Mouse (Mus musculus) CH12.LX (cell line): ENCODE results near the gene Gdpd5. TPM values are rescaled to one million over a fixed set of nuclear protein-coding genes. Genes with fewer than 3 reads are reported as not detected.

Source experiments
- DNase-seq: peaks from one replicate; pipeline ENCODE4 v3.0.0-alpha.2; 2013; ENCODE audit errors: extremely low read depth
- H3K27ac ChIP-seq: 2 replicates; pipeline ENCODE4 v1.5.1; 2012; ENCODE audit warnings: low read depth, mild to moderate bottlenecking, control low read depth, moderate library complexity; ENCODE audit not compliant: insufficient read depth
- H3K27me3 ChIP-seq: replicated peaks from 2 replicates; pipeline ENCODE3; 2012; ENCODE audit warnings: inconsistent platforms
- H3K36me3 ChIP-seq, 2 experiments: replicated peaks in 1 of 2; 2 replicates each; pipeline versions ENCODE3 to v1.6.1; 2012; ENCODE audit warnings: inconsistent platforms in 1 of 2, low read length in 1 of 2, mild to moderate bottlenecking in 1 of 2, mixed read lengths in 1 of 2, moderate library complexity in 1 of 2; ENCODE audit not compliant: control insufficient read depth in 1 of 2, insufficient read depth in 1 of 2
- H3K4me1 ChIP-seq, 2 experiments: 2 replicates each; pipeline ENCODE4 v1.6.1; 2012; ENCODE audit warnings: inconsistent platforms in 1 of 2, moderate library complexity in 1 of 2; ENCODE audit not compliant: insufficient read depth in 2 of 2, control insufficient read depth in 1 of 2
- H3K4me2 ChIP-seq: 2 replicates; pipeline ENCODE4 v1.6.1; 2012; ENCODE audit warnings: low read depth, mild to moderate bottlenecking, control low read depth; ENCODE audit not compliant: poor library complexity, insufficient read depth, severe bottlenecking
- H3K4me3 ChIP-seq, 3 experiments: fragments of 150-350 bp in 1 of 3; sonication (generic) in 1 of 3; replicated peaks in 1 of 3; 2 replicates each; pipeline versions ENCODE3 to v1.5.1; 2011 to 2012; ENCODE audit warnings: low read depth in 2 of 3, low read length in 2 of 3, mild to moderate bottlenecking in 2 of 3, moderate library complexity in 2 of 3, control low read depth in 1 of 3, improper control_type of control experiment in 1 of 3, inconsistent platforms in 1 of 3, mixed read lengths in 1 of 3; ENCODE audit not compliant: poor library complexity in 1 of 3
- H3K79me2 ChIP-seq: replicated peaks from 2 replicates; pipeline ENCODE4 v1.6.1; 2012; ENCODE audit warnings: mild to moderate bottlenecking, moderate library complexity; ENCODE audit not compliant: control insufficient read depth, poor library complexity, insufficient read depth, severe bottlenecking; ENCODE audit errors: extremely low read depth
- H3K9ac ChIP-seq: 2 replicates; pipeline ENCODE4 v1.6.1; 2012; ENCODE audit warnings: low read depth, mild to moderate bottlenecking, control low read depth, moderate library complexity; ENCODE audit not compliant: insufficient read depth
- H3K9me3 ChIP-seq: replicated peaks from 2 replicates; pipeline ENCODE3; 2012; ENCODE audit warnings: low read length, inconsistent platforms, mixed read lengths
- BHLHE40 ChIP-seq: IDR thresholded peaks from 2 replicates; pipeline ENCODE4 v1.6.1; 2011; ENCODE audit warnings: mild to moderate bottlenecking, low read depth, low read length, improper control_type of control experiment
- CHD1 ChIP-seq: IDR thresholded peaks from 2 replicates; pipeline ENCODE4 v1.6.1; 2012; ENCODE audit warnings: low read depth, low read length, improper control_type of control experiment, inconsistent platforms
- CHD2 ChIP-seq: IDR thresholded peaks from 2 replicates; pipeline ENCODE4 v1.6.1; 2011; ENCODE audit warnings: low read length, improper control_type of control experiment
- CTCF ChIP-seq, 2 experiments: IDR thresholded peaks in 1 of 2; conservative IDR thresholded peaks in 1 of 2; 2 replicates each; pipeline ENCODE4 v1.5.1; 2011 to 2012; ENCODE audit warnings: low read depth in 2 of 2, low read length in 2 of 2, improper control_type of control experiment in 1 of 2, inconsistent platforms in 1 of 2, mild to moderate bottlenecking in 1 of 2, moderate library complexity in 1 of 2
- E2F4 ChIP-seq: IDR thresholded peaks from 2 replicates; pipeline ENCODE4 v1.6.1; 2011; ENCODE audit warnings: low read depth, low read length, improper control_type of control experiment; ENCODE audit not compliant: insufficient replicate concordance
- ELF1 ChIP-seq: IDR thresholded peaks from 2 replicates; pipeline ENCODE4 v1.6.1; 2014; ENCODE audit warnings: low read depth, mild to moderate bottlenecking, inconsistent platforms, low read length, improper control_type of control experiment
- EP300 ChIP-seq: IDR thresholded peaks from 2 replicates; pipeline ENCODE4 v1.6.1; 2011; ENCODE audit warnings: low read length, improper control_type of control experiment
- ETS1 ChIP-seq: conservative IDR thresholded peaks from 2 replicates; pipeline ENCODE4 v1.6.1; 2012; ENCODE audit warnings: low read depth, mild to moderate bottlenecking, inconsistent platforms, low read length, improper control_type of control experiment, moderate library complexity
- GABPA ChIP-seq: IDR thresholded peaks from 2 replicates; pipeline ENCODE4 v1.6.1; 2012; ENCODE audit warnings: low read depth, low read length, improper control_type of control experiment, inconsistent platforms; ENCODE audit not compliant: insufficient replicate concordance
- HCFC1 ChIP-seq: IDR thresholded peaks from 2 replicates; pipeline ENCODE4 v1.6.1; 2012; ENCODE audit warnings: low read depth, mild to moderate bottlenecking, inconsistent platforms, low read length, improper control_type of control experiment
- IRF4 ChIP-seq: IDR thresholded peaks from 2 replicates; pipeline ENCODE4 v1.6.1; 2014; ENCODE audit warnings: low read depth, mild to moderate bottlenecking, inconsistent platforms, low read length, improper control_type of control experiment
- JUN ChIP-seq: IDR thresholded peaks from 2 replicates; pipeline ENCODE4 v1.6.1; 2011; ENCODE audit warnings: low read depth, mild to moderate bottlenecking, low read length, improper control_type of control experiment, moderate library complexity; ENCODE audit not compliant: insufficient read depth
- JUND ChIP-seq: conservative IDR thresholded peaks from 2 replicates; pipeline ENCODE4 v1.6.1; 2011; ENCODE audit warnings: low read depth, low read length, improper control_type of control experiment
- KAT2A ChIP-seq: IDR thresholded peaks from 2 replicates; pipeline ENCODE4 v1.6.1; 2012; ENCODE audit warnings: low read length, improper control_type of control experiment, inconsistent platforms; ENCODE audit not compliant: insufficient replicate concordance
- MAFK ChIP-seq: IDR thresholded peaks from 2 replicates; pipeline ENCODE4 v1.6.1; 2011; ENCODE audit warnings: low read length, improper control_type of control experiment; ENCODE audit not compliant: insufficient replicate concordance
- MAX ChIP-seq: IDR thresholded peaks from 2 replicates; pipeline ENCODE4 v1.6.1; 2011; ENCODE audit warnings: low read length, improper control_type of control experiment
- MAZ ChIP-seq: IDR thresholded peaks from 2 replicates; pipeline ENCODE4 v1.6.1; 2012; ENCODE audit warnings: low read depth, mild to moderate bottlenecking, inconsistent platforms, low read length, improper control_type of control experiment, moderate library complexity
- MEF2A ChIP-seq: IDR thresholded peaks from 2 replicates; pipeline ENCODE4 v1.6.1; 2014; ENCODE audit warnings: low read depth, mild to moderate bottlenecking, inconsistent platforms, low read length, improper control_type of control experiment, borderline replicate concordance
- MXI1 ChIP-seq: IDR thresholded peaks from 2 replicates; pipeline ENCODE4 v1.6.1; 2011; ENCODE audit warnings: mild to moderate bottlenecking, low read depth, low read length, improper control_type of control experiment
- MYC ChIP-seq: IDR thresholded peaks from 2 replicates; pipeline ENCODE4 v1.6.1; 2011; ENCODE audit warnings: low read depth, mild to moderate bottlenecking, improper control_type of control experiment, low read length
- NELFE ChIP-seq: IDR thresholded peaks from 2 replicates; pipeline ENCODE4 v1.6.1; 2011; ENCODE audit warnings: low read depth, low read length, improper control_type of control experiment
- NRF1 ChIP-seq: IDR thresholded peaks from 2 replicates; pipeline ENCODE4 v1.6.1; 2014; ENCODE audit warnings: low read depth, mild to moderate bottlenecking, inconsistent platforms, low read length, improper control_type of control experiment, moderate library complexity
- PAX5 ChIP-seq: IDR thresholded peaks from 2 replicates; pipeline ENCODE4 v1.6.1; 2012; ENCODE audit warnings: low read length, inconsistent platforms, mixed read lengths
- POLR2A ChIP-seq: IDR thresholded peaks from 2 replicates; pipeline ENCODE4 v1.6.1; 2011; ENCODE audit warnings: low read depth, mild to moderate bottlenecking, improper control_type of control experiment, low read length
- POLR2AphosphoS2 ChIP-seq: IDR thresholded peaks from 2 replicates; pipeline ENCODE4 v1.6.1; 2011; ENCODE audit warnings: low read depth, low read length, improper control_type of control experiment
- RAD21 ChIP-seq: IDR thresholded peaks from 2 replicates; pipeline ENCODE4 v1.6.1; 2011; ENCODE audit warnings: low read depth, mild to moderate bottlenecking, low read length, improper control_type of control experiment, moderate library complexity
- RCOR1 ChIP-seq: conservative IDR thresholded peaks from 2 replicates; pipeline ENCODE4 v1.6.1; 2012; ENCODE audit warnings: low read depth, mild to moderate bottlenecking, inconsistent platforms, low read length, improper control_type of control experiment
- SIN3A ChIP-seq: IDR thresholded peaks from 2 replicates; pipeline ENCODE4 v1.6.1; 2012; ENCODE audit warnings: low read length, improper control_type of control experiment, inconsistent platforms
- SMC3 ChIP-seq: IDR thresholded peaks from 2 replicates; pipeline ENCODE4 v1.6.1; 2011; ENCODE audit warnings: low read depth, low read length, improper control_type of control experiment
- TBP ChIP-seq: conservative IDR thresholded peaks from 2 replicates; pipeline ENCODE4 v1.6.1; 2011; ENCODE audit warnings: low read depth, low read length, improper control_type of control experiment
- TCF12 ChIP-seq: IDR thresholded peaks from 2 replicates; pipeline ENCODE4 v1.6.1; 2014; ENCODE audit warnings: low read depth, mild to moderate bottlenecking, inconsistent platforms, low read length, improper control_type of control experiment
- UBTF ChIP-seq: IDR thresholded peaks from 2 replicates; pipeline ENCODE4 v1.6.1; 2012; ENCODE audit warnings: low read depth, mild to moderate bottlenecking, inconsistent platforms, low read length, improper control_type of control experiment, moderate library complexity
- USF1 ChIP-seq: IDR thresholded peaks from 2 replicates; pipeline ENCODE4 v1.6.1; 2014; ENCODE audit warnings: low read depth, mild to moderate bottlenecking, inconsistent platforms, low read length, improper control_type of control experiment
- USF2 ChIP-seq: conservative IDR thresholded peaks from 2 replicates; pipeline ENCODE4 v1.6.1; 2011; ENCODE audit warnings: low read depth, low read length, improper control_type of control experiment
- ZC3H11A ChIP-seq: IDR thresholded peaks from 2 replicates; pipeline ENCODE4 v1.6.1; 2012; ENCODE audit warnings: low read depth, mild to moderate bottlenecking, inconsistent platforms, low read length, improper control_type of control experiment
- ZKSCAN1 ChIP-seq: IDR thresholded peaks from 2 replicates; pipeline ENCODE4 v1.6.1; 2012; ENCODE audit warnings: low read depth, inconsistent platforms, low read length, improper control_type of control experiment, borderline replicate concordance
- ZMIZ1 ChIP-seq: IDR thresholded peaks from 2 replicates; pipeline ENCODE4 v1.6.1; 2012; ENCODE audit warnings: low read depth, mild to moderate bottlenecking, inconsistent platforms, low read length, improper control_type of control experiment
- ZNF384 ChIP-seq: IDR thresholded peaks from 2 replicates; pipeline ENCODE4 v1.6.1; 2012; ENCODE audit warnings: low read depth, low read length, improper control_type of control experiment, inconsistent platforms
- dilution Hi-C: fragments of 300-500 bp; cut with MboI; formaldehyde crosslinking; loops from 2 replicates; pipeline ENCODE4 v1.14.3; 2020; ENCODE audit warnings: low sequenced_read_pairs; ENCODE audit not compliant: extremely low pct_unique_long_range_greater_than_20kb, extremely low pct_ligation_motif_present
- in situ Hi-C: fragments of 300-500 bp; cut with MboI; formaldehyde crosslinking; loops from 3 replicates; pipeline ENCODE4 v1.14.3; 2019; ENCODE audit warnings: low sequenced_read_pairs, low pct_ligation_motif_present, low pct_unique_long_range_greater_than_20kb, mixed read lengths
- polyA plus RNA-seq: library from polyadenylated mRNA; unstranded; fragments of >175 nt; gene quantifications from 2 replicates; pipeline ENCODE4 v1.2.1, GENCODE M21; 2012; ENCODE audit warnings: low read depth; ENCODE audit not compliant: insufficient read length
- total RNA-seq, 2 experiments: library from RNA; depleted of rRNA; stranded (reverse); fragments of 300-350 nt in 1 of 2; fragments of >200 nt in 1 of 2; gene quantifications; 2 replicates each; pipeline ENCODE4 v1.2.3; 2012 to 2014

Gdpd5 gene
- total and polyA plus RNA-seq, 3 experiments = 2.4 to 9.1 (median 9.0) TPM

DNA sequence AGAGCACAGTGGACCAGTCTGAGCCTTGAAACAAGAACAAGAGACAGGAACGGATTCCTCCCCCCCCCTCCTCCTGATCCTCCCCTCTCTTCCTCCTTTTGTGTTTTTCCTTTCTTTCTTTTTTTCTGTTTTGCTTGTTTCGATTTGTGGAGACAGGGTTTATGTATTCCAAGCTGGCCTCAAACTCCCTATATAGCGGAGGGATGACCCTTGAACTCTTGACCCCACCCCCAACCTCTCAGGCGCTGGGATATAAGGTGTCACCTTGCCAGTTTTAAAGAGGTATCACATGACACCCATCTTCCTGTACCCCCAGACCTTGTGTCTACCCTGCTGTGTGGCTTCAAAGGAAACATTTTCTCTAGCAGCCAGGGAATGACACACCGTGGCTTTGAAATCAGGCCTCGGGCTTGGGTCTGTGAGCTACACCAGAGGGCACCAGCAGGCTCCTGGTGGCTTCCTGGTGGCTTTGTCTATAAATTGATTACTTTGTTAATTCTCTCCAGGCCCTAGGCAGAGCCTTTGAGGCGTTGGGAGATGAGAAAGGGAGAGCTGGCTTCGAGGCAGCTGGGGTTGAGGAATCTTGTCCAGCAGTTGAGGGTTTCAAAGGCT is 20.3 kb upstream of the Gdpd5 start:
- H3K9ac ChIP-seq = peak overlapping the region; percentile 51
- peak; percentile 14 for DNase-seq
- dilution Hi-C loops (no loop called here), in situ Hi-C loops (loop anchor here (5.0 to 10.0 kb wide), 3 partner anchors 34 to 194 kb away; partner anchors contain the start of gene Map6)
- H3K9me3 ChIP-seq = no peaks in the 10 kb centered on the region
- peak overlapping the region; percentile 51; the same call in 1 of the 2 replicates for H3K27ac ChIP-seq
- H3K79me2 ChIP-seq = no peaks in the 10 kb centered on the region
- H3K4me3 ChIP-seq = peak overlapping the region in 1 of 3 experiments; percentile 47
- H3K36me3 ChIP-seq = no peaks in the 10 kb centered on the region
- 0 out of 2 replicates have a peak overlapping the region, but pooled peaks have one; percentile 14 for H3K4me2 ChIP-seq
- peaks cover 25 to 41% of the 10 kb centered on the region in 2 experiments for H3K4me1 ChIP-seq
- H3K27me3 ChIP-seq = no peaks in the 10 kb centered on the region
- no peak for TF ChIP-seq TCF12
- no peak for TF ChIP-seq ZKSCAN1
- TF ChIP-seq UBTF = peak; percentile 52; the same call in 1 of the 2 replicates
- TF ChIP-seq CHD2 = 0 out of 2 replicates have a peak, but pooled peaks have one; percentile 18
- TF ChIP-seq KAT2A = no peak
- TF ChIP-seq CHD1 = 0 out of 2 replicates have a peak, but pooled peaks have one; percentile 67
- 0 out of 2 replicates have a peak, but pooled peaks have one; percentile 21 for TF ChIP-seq MAX
- TF ChIP-seq USF1 = no peak
- TF ChIP-seq ETS1 = no peak
- 0 out of 2 replicates have a peak, but pooled peaks have one; percentile 55 for TF ChIP-seq MAZ
- TF ChIP-seq CTCF (conservative IDR thresholded peaks at IDR 0.05 in 1 of 2, IDR thresholded peaks at IDR 0.05 in 1 of 2; ENCODE audit: low read depth in 2 of 2, low read length in 2 of 2) = no peak
- TF ChIP-seq SMC3 = no peak
- 0 out of 2 replicates have a peak, but pooled peaks have one; percentile 18 for TF ChIP-seq NRF1
- TF ChIP-seq ZMIZ1 = 0 out of 2 replicates have a peak, but pooled peaks have one; percentile 49
- TF ChIP-seq EP300 = 0 out of 2 replicates have a peak, but pooled peaks have one; percentile 34
- no peak for TF ChIP-seq NELFE
- TF ChIP-seq JUND = no peak
- no peak for TF ChIP-seq PAX5
- no peak for TF ChIP-seq MAFK
- no peak for TF ChIP-seq MXI1
- no peak for TF ChIP-seq GABPA
- TF ChIP-seq MEF2A = no peak
- no peak for TF ChIP-seq ZC3H11A
- TF ChIP-seq RAD21 = no peak
- no peak for TF ChIP-seq TBP
- no peak for TF ChIP-seq HCFC1
- TF ChIP-seq ZNF384 = no peak
- TF ChIP-seq JUN = no peak
- TF ChIP-seq RCOR1 = no peak
- TF ChIP-seq ELF1 = no peak
- TF ChIP-seq POLR2AphosphoS2 = no peak
- no peak for TF ChIP-seq POLR2A
- no peak for TF ChIP-seq E2F4
- no peak for TF ChIP-seq IRF4
- no peak for TF ChIP-seq MYC
- TF ChIP-seq BHLHE40 = no peak
- TF ChIP-seq SIN3A = 0 out of 2 replicates have a peak, but pooled peaks have one; percentile 48
- TF ChIP-seq USF2 = no peak
- TF ChIP-seq, all 38 proteins: peak for 9
